Mouse (Mus musculus): Measurements from ENCODE around the gene Mafb.

The Mafb gene

DNA sequence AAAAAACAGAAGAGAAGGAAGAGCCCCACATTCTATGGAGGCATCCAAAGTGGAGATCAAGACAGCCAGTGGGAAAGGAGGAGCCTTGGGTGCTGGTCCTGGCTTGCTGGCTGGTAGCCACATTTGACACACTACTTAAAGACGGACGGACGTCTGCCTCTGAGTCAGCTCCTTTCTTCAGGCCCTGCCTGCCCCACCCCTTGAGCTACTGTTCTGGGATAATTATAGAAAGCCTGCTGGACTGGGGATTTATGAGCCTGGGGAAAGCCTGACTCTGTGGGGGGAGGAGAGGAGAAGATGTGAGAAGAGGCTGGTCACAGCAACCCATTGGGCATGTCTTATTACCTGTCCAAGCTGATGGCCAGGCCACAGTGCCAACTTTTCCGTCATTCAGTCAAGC is 45.0 kb downstream of the Mafb start:
- DNase-seq: peak; percentile 19

DNA sequence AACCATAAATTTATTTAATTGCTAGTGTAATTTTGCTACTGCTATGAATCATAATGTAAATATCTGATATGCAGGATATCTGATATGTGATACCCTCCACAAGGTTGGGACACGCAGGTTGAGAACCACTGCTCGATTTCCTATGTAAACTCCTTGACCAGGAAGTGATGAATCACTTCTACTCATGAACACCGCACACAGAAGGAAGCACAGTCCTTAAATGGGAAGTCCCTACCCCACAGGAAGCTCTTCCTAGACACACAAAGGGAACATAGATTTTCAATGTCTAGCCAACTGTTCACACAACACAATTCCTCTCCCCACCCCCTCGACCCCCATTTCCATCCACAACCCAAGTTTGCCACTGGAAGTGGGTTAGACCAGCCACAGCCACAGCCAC is 48.6 kb downstream of the Mafb start:
- no peak for DNase-seq

Data from lung, postnatal 10 days (tissue).